Mouse (Mus musculus) bone marrow macrophage, adult 2 months (primary cell): ENCODE results near the gene Gm13103.
"Not testable (repeated sequence)": the region's sequence is repeated elsewhere in the genome, so short reads cannot be mapped to it uniquely, and the experiment has no call there.

Experiments used
- CTCF ChIP-seq: IDR thresholded peaks from 2 replicates; pipeline ENCODE4 v1.5.1; 2012; ENCODE audit warnings: low read depth, mild to moderate bottlenecking, low read length, moderate library complexity
- POLR2A ChIP-seq: IDR thresholded peaks from 2 replicates; pipeline ENCODE4 v1.6.1; 2012; ENCODE audit warnings: mild to moderate bottlenecking, low read depth, low read length, borderline replicate concordance

- not testable (repeated sequence) for TF ChIP-seq CTCF, POLR2A
Observed at GRCm38 (mm10) chr4:143894406-143894805, 48.1 kb downstream of the Gm13103 start.
